Comparison of ENCODE assay signal across 23 mouse cellular contexts in genomic region chr13:94183372-94184021, GRCm38 (mm10).
DNase-seq lines count a peak whose midpoint lies in the region; ATAC-seq and TF ChIP-seq lines count a peak whose summit lies in the region.
"Had no signal": no experiment of that assay in that cellular context is flagged by ENCODE, and none has a peak within 500 bp of the region (broad histone marks: within the 10 kb centered on the region; RNA-seq: fewer than 3 reads in every experiment).

No protein-coding gene starts in this region.

- H3K9ac ChIP-seq in lung, postnatal 0 days (replicated peaks; ENCODE audit: low read depth) = no peak overlapping the region
- H3K9ac ChIP-seq: heart, embryonic 13.5 days; hindbrain, embryonic 15.5 days; intestine, embryonic 15.5 days; kidney, embryonic 15.5 days; liver, embryonic 14.5 days; midbrain, embryonic 13.5 days; neural tube, embryonic 15.5 days; stomach, embryonic 15.5 days had no signal

- WGBS in lung, postnatal 0 days = 43% methylated on average over 8 of the region's 8 CpGs
- 13% methylated on average over 8 of the region's 8 CpGs for WGBS in macrophage (ENCODE audit: missing documents)

- no peaks in the 10 kb centered on the region for H3K9me3 ChIP-seq in lung, postnatal 0 days (ENCODE audit: low read length)
- H3K9me3 ChIP-seq: heart, embryonic 13.5 days; hindbrain, embryonic 15.5 days; intestine, embryonic 15.5 days; kidney, embryonic 15.5 days; midbrain, embryonic 13.5 days; neural tube, embryonic 15.5 days; stomach, embryonic 15.5 days had no signal

- no peaks in the 10 kb centered on the region for H3K27me3 ChIP-seq in lung, postnatal 0 days (replicated peaks; ENCODE audit: insufficient read depth, low read length)
- H3K27me3 ChIP-seq: heart, embryonic 13.5 days; hindbrain, embryonic 15.5 days; intestine, embryonic 15.5 days; kidney, embryonic 15.5 days; midbrain, embryonic 13.5 days; neural tube, embryonic 15.5 days; stomach, embryonic 15.5 days had no signal

- peaks cover 100% of the 10 kb centered on the region for H3K79me2 ChIP-seq in macrophage (ENCODE audit: inconsistent target)

- no peak for TF ChIP-seq EP300 in lung, postnatal 0 days (IDR thresholded peaks at IDR 0.05)

- H3K36me3 ChIP-seq in lung, postnatal 0 days (ENCODE audit: insufficient read depth, low read length) = no peaks in the 10 kb centered on the region
- peaks cover 9% of the 10 kb centered on the region; the same call in 1 of the 2 replicates for H3K36me3 ChIP-seq in macrophage (ENCODE audit: inconsistent target)
- H3K36me3 ChIP-seq: hindbrain, embryonic 15.5 days; intestine, embryonic 15.5 days; midbrain, embryonic 13.5 days; neural tube, embryonic 15.5 days; stomach, embryonic 15.5 days had no signal

- DNase-seq in adrenal gland, postnatal 36 days = peak; percentile 34 to 55
- no peak for DNase-seq in adrenal gland, adult 8-10 months
- DNase-seq in lung, postnatal 0 days (ENCODE audit: low spot score) = peak; percentile 33
- DNase-seq in lung, postnatal 10 days = no peak
- DNase-seq in Muller cell, postnatal 12 days (ENCODE audit: inconsistent ontology term) = peak; percentile 47
- no peak for DNase-seq in frontal cortex, postnatal 14 days (ENCODE audit: low spot score in 2 of 2)
- DNase-seq: B cell, adult 2 months; cerebellum, adult 2 months; kidney, postnatal 4 days; right cerebral cortex, postnatal 25 days; thymus, adult 18-20 months; thymus, postnatal 4 days had no signal

- no peak overlapping the region for H3K4me3 ChIP-seq in lung, postnatal 0 days (ENCODE audit: low read depth, low read length)
- no peak overlapping the region for H3K4me3 ChIP-seq in macrophage (ENCODE audit: inconsistent target)
- H3K4me3 ChIP-seq: erythroblast, embryonic 14.5 days; heart, embryonic 13.5 days; hindbrain, embryonic 15.5 days; intestine, embryonic 15.5 days; kidney, embryonic 15.5 days; midbrain, embryonic 13.5 days; neural tube, embryonic 15.5 days; stomach, embryonic 15.5 days had no signal

- ATAC-seq in lung, postnatal 0 days = no peak
- ATAC-seq: forebrain, embryonic 14.5 days; intestine, embryonic 15.5 days; midbrain, embryonic 13.5 days had no signal

- no peak for TF ChIP-seq CTCF in lung, postnatal 0 days (IDR thresholded peaks at IDR 0.05)

- H3K4me1 ChIP-seq in lung, postnatal 0 days (ENCODE audit: insufficient read depth, low read depth, low read length) = peaks cover 5% of the 10 kb centered on the region; the same call in 1 of the 2 replicates
- H3K4me1 ChIP-seq: intestine, embryonic 15.5 days; stomach, embryonic 15.5 days had no signal

- H3K4me2 ChIP-seq in lung, postnatal 0 days (replicated peaks; ENCODE audit: low read depth, low read length) = no peak overlapping the region
- H3K4me2 ChIP-seq: heart, embryonic 13.5 days; hindbrain, embryonic 15.5 days; intestine, embryonic 15.5 days; kidney, embryonic 15.5 days; midbrain, embryonic 13.5 days; neural tube, embryonic 15.5 days; stomach, embryonic 15.5 days had no signal

- H3K27ac ChIP-seq in lung, postnatal 0 days (ENCODE audit: low read length) = no peak overlapping the region
- 0 out of 2 replicates have a peak overlapping the region, but pooled peaks have one; percentile 1 for H3K27ac ChIP-seq in macrophage
- H3K27ac ChIP-seq: heart, embryonic 13.5 days; hindbrain, embryonic 15.5 days; intestine, embryonic 15.5 days; kidney, embryonic 15.5 days; liver, embryonic 14.5 days; midbrain, embryonic 13.5 days; neural tube, embryonic 15.5 days; stomach, embryonic 15.5 days had no signal

Comparison
In these comparisons a context has a peak if more than half of its experiments do, and no peak if none do; other contexts are left out.
1. DNase-seq: peak in adrenal gland, postnatal 36 days (2 of 2), lung, postnatal 0 days (single experiment) and Muller cell, postnatal 12 days (single experiment); none in adrenal gland, adult 8-10 months (single experiment), lung, postnatal 10 days (single experiment) and frontal cortex, postnatal 14 days (0 of 2).